Mouse (Mus musculus) liver (tissue): Measurements from ENCODE around the gene Selenof.

Experiments
- DNase-seq: peaks from one replicate; pipeline ENCODE4 v3.0.0-alpha.2; 2020; ENCODE audit warnings: mixed read lengths

Gene Selenof

DNA sequence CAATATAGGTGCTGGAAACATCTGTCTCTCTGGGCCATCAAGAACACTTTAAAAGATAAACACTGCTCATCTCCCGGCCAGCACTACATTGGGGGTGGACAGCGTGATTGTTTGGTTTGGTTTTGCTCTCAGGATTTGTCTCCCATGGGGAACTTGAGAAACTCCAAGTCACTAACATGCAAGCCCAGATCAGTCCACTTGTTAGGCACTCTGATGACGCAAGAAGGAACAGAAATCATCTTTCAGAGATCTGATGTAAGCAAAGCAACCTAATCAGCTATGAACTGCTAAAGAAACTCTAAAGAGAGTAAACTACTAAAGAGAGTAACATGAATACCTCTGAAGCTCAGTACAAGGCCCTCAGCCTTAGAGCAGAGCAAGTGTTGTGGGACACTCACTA is 33.5 kb downstream of the Selenof start:
- no peak for DNase-seq

- DNase-seq: no peak
These were observed 34.1 kb downstream of the Selenof start for GRCm38 (mm10) chr3:144604205-144604604.

DNA sequence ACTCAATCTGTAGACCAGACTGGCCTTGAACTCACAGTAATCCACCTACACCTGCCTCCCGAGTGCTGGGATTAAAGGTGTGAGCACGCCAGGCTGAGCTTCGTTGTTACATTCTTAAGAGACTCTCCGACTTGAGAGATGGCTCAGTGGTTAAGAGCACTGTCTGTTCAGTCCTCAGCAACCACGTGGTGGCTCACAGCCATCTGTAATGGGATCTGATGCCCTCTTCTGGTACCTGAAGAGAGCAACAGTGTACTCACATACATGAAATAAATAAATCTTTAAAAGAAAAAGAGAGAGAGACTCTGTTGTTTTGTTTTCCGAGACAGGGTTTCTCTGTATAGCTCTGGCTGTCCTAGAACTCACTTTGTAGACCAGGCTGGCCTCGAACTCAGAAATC is 35.7 kb downstream of the Selenof start:
- DNase-seq: peak; percentile 32

DNA sequence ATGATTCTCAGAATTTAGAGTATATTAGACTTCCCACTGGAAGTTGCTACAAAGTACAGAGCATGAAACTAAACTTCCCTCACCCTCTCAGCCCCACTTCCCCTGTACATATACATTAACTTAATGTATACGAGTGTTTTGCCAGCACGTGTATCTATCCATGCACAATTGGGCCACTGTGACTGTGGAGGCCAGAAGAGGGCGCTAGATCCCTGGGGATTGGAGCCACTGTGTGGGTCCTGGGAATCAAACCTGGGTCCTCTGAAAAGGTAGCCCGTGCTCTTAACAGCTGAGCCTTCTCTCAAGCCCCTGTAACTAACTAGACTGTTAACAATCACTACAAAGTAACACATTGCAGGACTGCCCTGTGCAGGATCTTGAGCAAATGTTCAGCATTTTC is 36.3 kb downstream of the Selenof start:
- peak; percentile 69 for DNase-seq

GRCm38 (mm10) chr3:144608090-144608489 is 38.0 kb downstream of the Selenof start:
- no peak for DNase-seq

DNA sequence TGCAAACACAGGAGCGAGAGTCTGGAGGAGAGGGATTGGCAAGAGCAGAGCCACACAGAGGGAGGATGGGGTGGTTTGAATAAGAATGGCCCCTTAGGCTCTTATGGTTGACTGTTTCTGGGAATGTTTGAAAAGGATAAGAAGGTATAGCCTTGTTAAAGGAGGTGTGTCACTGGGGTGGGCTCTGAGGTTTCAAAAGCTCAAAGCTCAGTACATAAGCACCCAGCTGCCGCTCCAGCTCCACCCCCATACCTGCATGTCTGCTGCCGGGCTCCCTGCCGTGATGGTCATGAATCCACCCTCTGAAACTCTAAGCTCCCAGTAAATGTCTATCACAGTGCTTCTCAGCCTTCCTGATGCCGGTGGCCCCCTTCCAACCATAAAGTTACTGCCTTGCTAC is 40.7 kb downstream of the Selenof start:
- DNase-seq: no peak

GRCm38 (mm10) chr3:144611626-144612271 is 41.6 kb downstream of the Selenof start:
- no peak for DNase-seq

GRCm38 (mm10) chr3:144612382-144612781 is 42.3 kb downstream of the Selenof start:
- peak; percentile 36 for DNase-seq

DNA sequence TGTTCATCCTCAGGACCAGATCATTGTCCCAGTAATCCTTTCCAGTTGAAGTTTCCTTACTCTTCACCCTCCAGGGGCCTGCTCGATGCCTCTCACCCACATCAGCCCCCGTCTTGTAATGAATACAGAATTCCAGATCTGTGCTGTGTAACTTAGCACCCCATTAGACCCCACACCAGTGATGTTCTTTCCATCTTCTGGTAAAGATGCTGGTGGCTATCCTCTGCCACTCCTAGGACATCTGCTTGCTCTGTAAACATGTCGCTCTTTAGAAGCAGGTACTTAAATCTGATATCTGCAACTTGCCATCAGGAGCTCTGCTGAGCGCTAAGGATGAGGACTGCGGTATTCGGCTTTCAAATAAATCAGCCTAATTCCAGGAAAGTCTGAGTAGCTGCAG is 44.2 kb downstream of the Selenof start:
- DNase-seq: no peak

GRCm38 (mm10) chr3:144614698-144615097 is 44.6 kb downstream of the Selenof start:
- no peak for DNase-seq

GRCm38 (mm10) chr3:144615459-144615858 is 45.4 kb downstream of the Selenof start:
- no peak for DNase-seq

GRCm38 (mm10) chr3:144616654-144617425 is 46.7 kb downstream of the Selenof start:
- peak; percentile 86 for DNase-seq

DNA sequence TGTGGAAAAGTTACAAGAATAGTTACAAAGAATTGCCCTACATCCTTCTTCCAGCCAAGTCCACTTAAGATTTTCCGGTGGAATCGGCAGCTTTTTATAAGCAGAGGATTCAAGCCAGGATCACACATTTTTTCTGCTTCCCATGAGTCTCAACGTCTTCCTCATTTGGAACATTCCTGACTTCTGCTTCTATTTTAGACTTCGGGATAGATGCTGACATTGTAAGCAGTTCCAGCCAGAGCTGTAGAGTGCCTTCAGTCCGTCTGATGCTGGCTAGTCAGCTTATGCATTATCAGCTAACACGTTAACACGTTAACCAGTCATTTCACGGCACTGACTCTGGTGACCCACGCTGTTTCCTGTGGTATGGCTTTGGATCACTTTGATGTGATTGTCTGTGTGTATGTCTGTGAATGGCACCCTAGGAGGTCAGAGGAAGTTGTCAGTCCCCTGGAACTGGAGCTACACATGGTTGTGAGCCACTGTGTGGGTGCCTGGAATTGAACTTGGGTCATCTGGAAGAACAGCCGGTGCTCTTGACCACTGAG is 47.6 kb downstream of the Selenof start:
- DNase-seq: no peak

GRCm38 (mm10) chr3:144622930-144623612 is 53.0 kb downstream of the Selenof start:
- no peak for DNase-seq

DNA sequence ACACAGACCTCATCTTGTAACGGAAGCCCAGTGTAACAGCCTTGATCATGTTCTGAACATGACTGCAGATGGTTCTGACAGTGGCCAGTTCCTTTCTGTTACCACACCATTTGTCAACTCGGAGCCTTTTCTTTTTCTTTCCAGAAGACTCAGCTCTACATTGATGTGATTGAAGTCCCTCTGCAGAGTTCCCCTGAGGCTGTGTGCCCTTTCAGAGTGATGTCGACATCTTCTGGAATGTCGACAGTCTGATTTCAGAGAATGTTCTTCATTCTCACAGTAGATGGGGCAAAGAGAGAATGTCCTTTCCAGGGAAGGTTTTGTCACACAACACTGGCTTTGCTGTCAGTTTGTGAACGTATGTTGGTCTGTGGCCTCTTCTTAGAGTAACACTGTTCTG is 55.6 kb downstream of the Selenof start:
- no peak for DNase-seq

GRCm38 (mm10) chr3:144628005-144628914 is 58.2 kb downstream of the Selenof start:
- DNase-seq: peak; percentile 86

DNA sequence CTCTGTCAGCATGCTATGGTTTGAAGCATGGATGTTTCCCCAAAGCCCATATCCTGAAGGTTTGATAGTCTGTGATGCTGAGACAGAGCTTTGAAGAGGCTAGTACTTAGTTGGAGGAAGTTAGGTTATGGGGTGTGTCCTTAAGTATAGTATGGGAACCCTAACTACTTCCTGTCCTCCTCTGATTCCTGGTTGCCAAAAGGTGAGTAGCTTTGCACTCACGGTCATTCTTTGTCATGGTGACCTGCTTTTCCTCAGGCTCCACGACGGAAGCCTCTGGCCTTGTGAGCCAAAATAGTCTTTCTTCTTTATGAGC is 58.8 kb downstream of the Selenof start:
- DNase-seq: no peak

DNA sequence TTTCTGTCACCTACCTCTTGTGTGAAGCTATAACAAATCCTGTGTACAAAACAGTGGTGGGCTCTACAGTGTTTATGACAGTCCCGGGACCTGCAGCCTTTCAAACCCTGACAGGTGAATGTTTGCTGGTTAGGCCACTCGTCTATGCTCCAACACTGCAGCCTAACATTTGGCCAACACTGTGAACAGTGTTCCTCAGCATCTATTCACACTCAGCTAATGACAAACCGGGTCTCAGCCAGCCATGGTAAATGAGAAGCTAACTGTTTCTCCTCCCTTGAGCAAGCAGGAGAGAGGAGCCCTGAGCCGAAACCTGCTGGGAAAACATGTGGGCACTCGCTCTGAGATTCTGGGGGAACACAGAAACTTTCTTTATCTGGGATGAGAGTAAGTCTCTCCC is 65.1 kb downstream of the Selenof start:
- no peak for DNase-seq

GRCm38 (mm10) chr3:144638110-144638509 is 68.0 kb downstream of the Selenof start:
- DNase-seq: no peak

DNA sequence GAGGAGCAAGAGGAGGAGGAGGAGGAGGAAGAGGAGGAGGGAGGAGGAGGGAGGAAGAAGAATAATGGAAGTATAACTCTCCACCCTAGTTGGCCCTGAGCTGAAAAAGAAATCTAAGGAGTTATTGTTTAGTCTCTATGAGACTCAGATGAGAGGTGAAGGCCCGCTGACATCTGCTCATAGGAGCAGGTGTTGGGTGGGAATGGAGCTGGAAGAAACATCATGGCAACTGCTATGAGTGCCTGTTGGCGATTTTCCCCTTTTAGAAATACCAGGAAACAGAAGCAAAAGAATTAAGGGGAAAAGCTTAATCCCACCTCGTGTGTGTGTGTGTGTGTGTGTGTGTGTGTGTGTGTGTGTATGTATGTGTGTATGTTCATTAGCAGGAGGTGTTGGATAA is 69.3 kb downstream of the Selenof start:
- no peak for DNase-seq

GRCm38 (mm10) chr3:144640033-144640432 is 69.9 kb downstream of the Selenof start:
- DNase-seq: no peak

GRCm38 (mm10) chr3:144642141-144642540 is 72.0 kb downstream of the Selenof start:
- DNase-seq: no peak
